Mouse (Mus musculus): ENCODE measurements around the gene Ccdc88a. TPM values are rescaled to one million over a fixed set of nuclear protein-coding genes. Genes with fewer than 3 reads are reported as not detected.

Ccdc88a gene
- polyA plus RNA-seq, 1 experiment from 2014 or later: 19.4 TPM

DNA sequence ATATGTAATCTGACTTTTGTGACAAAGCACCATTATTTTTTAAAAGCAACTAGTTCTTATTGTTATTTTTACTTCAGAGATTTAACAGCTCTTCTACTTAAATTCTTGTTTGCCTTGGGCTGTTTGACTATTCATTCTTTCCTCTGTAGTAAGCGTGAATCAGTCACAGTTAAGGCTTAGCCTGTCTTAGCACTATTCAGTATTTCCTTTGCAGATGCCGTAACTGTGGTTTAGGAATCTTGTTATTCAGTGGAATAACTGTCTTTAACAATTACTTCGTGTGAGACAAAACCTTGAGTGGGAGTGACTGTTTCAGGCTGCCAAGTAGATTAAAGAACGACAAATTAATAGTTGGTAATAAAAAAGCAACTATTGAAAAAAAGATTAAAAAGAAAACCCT, 16.5 kb downstream of the Ccdc88a start:
- ATAC-seq (ENCODE audit: insufficient number of reproducible peaks, insufficient read depth, low FRiP score, low read depth): no peak
- 74% methylated on average over 4 of the region's 4 CpGs for WGBS
- Histone ChIP-seq H3K9me3 (ENCODE audit: control insufficient read depth, low read length) (no peaks in the 10 kb centered on the region), H3K4me3 (ENCODE audit: control insufficient read depth in 1 of 2, insufficient read depth in 1 of 2, low read depth in 1 of 2, low read length in 2 of 2) (no peak overlapping the region), H3K36me3 (ENCODE audit: control insufficient read depth, insufficient read depth, low read length) (no peaks in the 10 kb centered on the region), H3K4me1 (ENCODE audit: control insufficient read depth in 2 of 2, insufficient read depth in 2 of 2, low read length in 2 of 2) (no peaks in the 10 kb centered on the region; a peak in 1 of 4 replicates), H3K27ac (replicated peaks in 1 of 2; ENCODE audit: control insufficient read depth in 1 of 2, insufficient read depth in 1 of 2, low read depth in 2 of 2, low read length in 2 of 2) (no peak overlapping the region), H3K9ac (ENCODE audit: low read length) (no peak overlapping the region), H3K27me3 (ENCODE audit: control insufficient read depth, insufficient read depth, low read length) (no peaks in the 10 kb centered on the region), H3K4me2 (ENCODE audit: low read length) (no peak overlapping the region)

DNA sequence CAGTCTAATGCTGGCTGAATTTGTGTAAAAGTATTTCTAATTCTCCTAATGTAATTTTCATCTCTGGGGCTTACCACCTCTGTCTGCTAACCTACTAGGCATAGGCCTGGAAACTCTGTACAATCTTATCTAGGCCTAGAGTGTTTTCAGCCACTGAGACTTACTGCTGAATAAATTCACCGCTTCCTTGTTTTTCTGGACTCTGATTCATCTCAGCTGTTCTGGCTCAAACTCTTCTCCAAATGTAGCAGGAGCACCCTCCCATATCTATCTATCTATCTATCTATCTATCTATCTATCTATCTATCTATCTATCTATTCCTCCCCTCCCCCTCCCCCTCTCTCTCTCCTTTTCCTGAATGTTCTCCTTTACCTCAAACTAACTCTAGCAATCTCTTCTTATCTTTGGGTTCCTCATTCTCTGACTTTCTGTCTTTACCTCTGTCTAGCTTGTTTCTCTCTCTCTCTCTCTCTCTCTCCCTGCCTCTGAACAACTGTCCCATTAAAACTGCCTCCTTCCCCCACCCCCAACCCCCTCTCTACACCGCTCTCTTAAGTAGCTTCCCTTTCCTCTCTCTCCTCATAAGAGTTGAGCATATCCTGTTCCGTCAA, 21.8 kb downstream of the Ccdc88a start:
- no peak overlapping the region for H3K9ac ChIP-seq (ENCODE audit: low read length)
- no peak overlapping the region for H3K4me3 ChIP-seq (ENCODE audit: control insufficient read depth in 1 of 2, insufficient read depth in 1 of 2, low read depth in 1 of 2, low read length in 2 of 2)
- no peaks in the 10 kb centered on the region; a peak in 1 of 4 replicates for H3K4me1 ChIP-seq (ENCODE audit: control insufficient read depth in 2 of 2, insufficient read depth in 2 of 2, low read length in 2 of 2)
- H3K4me2 ChIP-seq (ENCODE audit: low read length): no peak overlapping the region
- H3K27ac ChIP-seq (replicated peaks in 1 of 2; ENCODE audit: control insufficient read depth in 1 of 2, insufficient read depth in 1 of 2, low read depth in 2 of 2, low read length in 2 of 2): no peak overlapping the region
- no peaks in the 10 kb centered on the region for H3K9me3 ChIP-seq (ENCODE audit: control insufficient read depth, low read length)
- 73% methylated on average over 3 of the region's 3 CpGs for WGBS
- H3K27me3 ChIP-seq (ENCODE audit: control insufficient read depth, insufficient read depth, low read length): no peaks in the 10 kb centered on the region
- ATAC-seq (ENCODE audit: insufficient number of reproducible peaks, insufficient read depth, low FRiP score, low read depth): no peak
- peaks cover under 1% of the 10 kb centered on the region; the same call in 1 of the 2 replicates for H3K36me3 ChIP-seq (ENCODE audit: control insufficient read depth, insufficient read depth, low read length)

DNA sequence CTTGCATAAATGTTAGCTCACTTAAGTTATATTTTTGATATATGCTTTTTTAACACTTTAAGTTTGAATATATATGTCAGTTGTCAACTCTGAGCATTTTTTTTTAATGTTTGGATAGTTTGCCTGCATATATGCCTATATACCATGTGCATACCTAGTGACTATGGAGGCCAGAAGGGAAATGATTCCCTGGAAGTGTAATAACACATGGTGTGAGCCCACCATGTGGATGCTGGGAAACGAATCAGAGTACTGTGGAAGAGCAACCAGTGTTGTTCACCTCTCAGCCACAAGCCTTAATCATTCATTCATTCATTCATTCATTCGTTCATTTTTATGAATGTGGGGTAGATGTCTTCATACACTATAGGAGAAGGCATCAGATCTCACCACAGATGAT, 26.9 kb downstream of the Ccdc88a start:
- no peaks in the 10 kb centered on the region for H3K27me3 ChIP-seq (ENCODE audit: control insufficient read depth, insufficient read depth, low read length)
- no peak overlapping the region for H3K9ac ChIP-seq (ENCODE audit: low read length)
- peaks cover 8% of the 10 kb centered on the region; the same call in 1 of the 2 replicates for H3K36me3 ChIP-seq (ENCODE audit: control insufficient read depth, insufficient read depth, low read length)
- H3K9me3 ChIP-seq (ENCODE audit: control insufficient read depth, low read length): no peaks in the 10 kb centered on the region
- ATAC-seq (ENCODE audit: insufficient number of reproducible peaks, insufficient read depth, low FRiP score, low read depth): no peak
- H3K4me2 ChIP-seq (ENCODE audit: low read length): no peak overlapping the region
- no peak overlapping the region for H3K27ac ChIP-seq (replicated peaks in 1 of 2; ENCODE audit: control insufficient read depth in 1 of 2, insufficient read depth in 1 of 2, low read depth in 2 of 2, low read length in 2 of 2)
- no peaks in the 10 kb centered on the region for H3K4me1 ChIP-seq (ENCODE audit: control insufficient read depth in 2 of 2, insufficient read depth in 2 of 2, low read length in 2 of 2)
- 80% methylated on average over 2 of the region's 2 CpGs for WGBS
- H3K4me3 ChIP-seq (ENCODE audit: control insufficient read depth in 1 of 2, insufficient read depth in 1 of 2, low read depth in 1 of 2, low read length in 2 of 2): no peak overlapping the region

DNA sequence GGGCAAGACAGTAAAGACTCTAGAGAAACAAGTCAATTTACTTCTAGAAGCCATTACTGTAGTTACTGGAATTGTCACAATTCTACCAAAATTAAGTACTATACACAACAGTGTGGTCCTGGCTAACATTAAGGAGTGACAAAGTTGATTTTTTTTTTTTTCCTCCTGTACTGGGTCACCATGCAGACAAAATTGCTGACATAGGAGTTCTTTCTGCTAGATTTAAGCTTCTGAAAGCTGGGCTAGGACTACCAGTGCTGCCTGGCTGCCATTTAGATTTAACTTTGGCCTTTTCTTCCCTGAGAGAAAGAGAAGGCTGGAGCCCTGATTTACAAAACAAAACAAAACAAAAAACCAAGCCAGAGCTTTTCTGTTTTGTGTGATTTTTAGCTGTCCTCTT, 32.8 kb downstream of the Ccdc88a start:
- Histone ChIP-seq H3K4me3 (ENCODE audit: control insufficient read depth in 1 of 2, insufficient read depth in 1 of 2, low read depth in 1 of 2, low read length in 2 of 2) (no peak overlapping the region), H3K4me2 (ENCODE audit: low read length) (no peak overlapping the region), H3K4me1 (ENCODE audit: control insufficient read depth in 2 of 2, insufficient read depth in 2 of 2, low read length in 2 of 2) (no peaks in the 10 kb centered on the region), H3K36me3 (ENCODE audit: control insufficient read depth, insufficient read depth, low read length) (no peaks in the 10 kb centered on the region), H3K27me3 (ENCODE audit: control insufficient read depth, insufficient read depth, low read length) (no peaks in the 10 kb centered on the region), H3K9ac (ENCODE audit: low read length) (no peak overlapping the region), H3K27ac (replicated peaks in 1 of 2; ENCODE audit: control insufficient read depth in 1 of 2, insufficient read depth in 1 of 2, low read depth in 2 of 2, low read length in 2 of 2) (no peak overlapping the region), H3K9me3 (ENCODE audit: control insufficient read depth, low read length) (no peaks in the 10 kb centered on the region)
- no peak for ATAC-seq (ENCODE audit: insufficient number of reproducible peaks, insufficient read depth, low FRiP score, low read depth)

DNA sequence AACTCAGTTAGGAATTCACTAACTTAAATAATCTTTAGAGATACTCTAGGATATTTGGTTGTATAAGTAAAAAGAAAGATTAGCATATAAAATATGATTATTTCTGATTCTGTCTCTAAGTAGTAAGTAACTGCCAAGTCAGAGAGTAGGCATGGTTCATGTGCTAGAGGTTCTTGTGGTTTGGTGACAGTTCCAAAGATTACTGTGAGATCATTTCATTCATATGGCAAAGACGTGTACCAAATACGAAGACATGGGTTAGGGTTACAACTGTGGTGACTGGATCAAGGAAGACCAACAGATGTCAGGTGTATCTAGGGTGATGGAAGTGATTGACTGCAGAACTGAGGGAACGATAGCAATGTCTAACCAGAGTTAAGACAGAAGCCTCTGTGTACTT, 50.0 kb downstream of the Ccdc88a start:
- 84% methylated on average over 3 of the region's 3 CpGs for WGBS
- Histone ChIP-seq H3K9ac (ENCODE audit: low read length) (no peak overlapping the region), H3K27ac (replicated peaks in 1 of 2; ENCODE audit: control insufficient read depth in 1 of 2, insufficient read depth in 1 of 2, low read depth in 2 of 2, low read length in 2 of 2) (no peak overlapping the region), H3K4me2 (ENCODE audit: low read length) (no peak overlapping the region), H3K9me3 (ENCODE audit: control insufficient read depth, low read length) (no peaks in the 10 kb centered on the region), H3K27me3 (ENCODE audit: control insufficient read depth, insufficient read depth, low read length) (no peaks in the 10 kb centered on the region), H3K4me3 (ENCODE audit: control insufficient read depth in 1 of 2, insufficient read depth in 1 of 2, low read depth in 1 of 2, low read length in 2 of 2) (no peak overlapping the region), H3K4me1 (ENCODE audit: control insufficient read depth in 2 of 2, insufficient read depth in 2 of 2, low read length in 2 of 2) (no peaks in the 10 kb centered on the region), H3K36me3 (ENCODE audit: control insufficient read depth, insufficient read depth, low read length) (peaks cover 6% of the 10 kb centered on the region; the same call in 1 of the 2 replicates)
- ATAC-seq (ENCODE audit: insufficient number of reproducible peaks, insufficient read depth, low FRiP score, low read depth): no peak

DNA sequence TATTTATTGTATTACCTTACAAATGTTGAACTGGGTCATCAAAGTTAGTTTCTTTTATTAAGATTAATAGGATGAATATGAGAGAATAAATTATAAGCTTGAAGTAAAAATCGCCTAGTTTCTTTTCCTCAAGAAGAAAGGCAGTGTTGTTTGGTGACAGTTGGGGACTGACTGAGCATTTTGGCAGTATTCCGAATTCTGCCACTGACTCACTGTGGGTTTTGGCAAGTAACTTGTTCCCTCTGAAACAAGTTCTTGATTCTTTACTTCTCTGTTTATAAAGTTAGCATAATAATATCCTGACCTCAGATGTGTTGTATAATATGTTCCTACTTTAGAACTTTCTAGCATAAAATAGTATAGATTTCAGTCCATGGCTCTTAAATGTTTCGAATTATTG, 55.3 kb downstream of the Ccdc88a start:
- Histone ChIP-seq H3K4me1 (ENCODE audit: control insufficient read depth in 2 of 2, insufficient read depth in 2 of 2, low read length in 2 of 2) (no peaks in the 10 kb centered on the region), H3K9ac (ENCODE audit: low read length) (no peak overlapping the region), H3K9me3 (ENCODE audit: control insufficient read depth, low read length) (no peaks in the 10 kb centered on the region), H3K27me3 (ENCODE audit: control insufficient read depth, insufficient read depth, low read length) (no peaks in the 10 kb centered on the region), H3K4me2 (ENCODE audit: low read length) (no peak overlapping the region), H3K4me3 (ENCODE audit: control insufficient read depth in 1 of 2, insufficient read depth in 1 of 2, low read depth in 1 of 2, low read length in 2 of 2) (no peak overlapping the region), H3K27ac (replicated peaks in 1 of 2; ENCODE audit: control insufficient read depth in 1 of 2, insufficient read depth in 1 of 2, low read depth in 2 of 2, low read length in 2 of 2) (no peak overlapping the region), H3K36me3 (ENCODE audit: control insufficient read depth, insufficient read depth, low read length) (peaks cover 21% of the 10 kb centered on the region)
- WGBS: 78% methylated on average over 3 of the region's 3 CpGs
- no peak for ATAC-seq (ENCODE audit: insufficient number of reproducible peaks, insufficient read depth, low FRiP score, low read depth)

DNA sequence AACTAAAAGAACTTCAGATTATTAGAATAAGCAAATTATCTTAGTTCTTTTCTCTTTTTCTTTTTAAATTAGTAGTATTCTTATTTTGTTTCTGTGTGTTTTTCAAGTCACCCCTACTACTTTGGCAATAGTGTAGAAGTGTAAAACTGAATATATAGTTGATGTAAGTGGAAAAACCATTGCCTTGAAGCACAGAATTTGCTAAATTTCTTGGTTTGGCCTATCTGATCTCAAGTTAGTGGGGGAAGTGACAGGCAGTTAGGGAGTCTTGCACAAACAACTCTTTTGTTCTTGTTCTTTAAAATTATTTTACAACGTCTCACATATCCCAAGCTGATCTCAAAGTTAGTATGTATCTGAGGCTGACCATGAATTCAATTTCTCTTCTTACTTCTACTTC, 57.6 kb downstream of the Ccdc88a start:
- Histone ChIP-seq H3K4me1 (ENCODE audit: control insufficient read depth in 2 of 2, insufficient read depth in 2 of 2, low read length in 2 of 2) (no peaks in the 10 kb centered on the region), H3K36me3 (ENCODE audit: control insufficient read depth, insufficient read depth, low read length) (peaks cover 15% of the 10 kb centered on the region), H3K9me3 (ENCODE audit: control insufficient read depth, low read length) (no peaks in the 10 kb centered on the region), H3K4me2 (ENCODE audit: low read length) (no peak overlapping the region), H3K4me3 (ENCODE audit: control insufficient read depth in 1 of 2, insufficient read depth in 1 of 2, low read depth in 1 of 2, low read length in 2 of 2) (no peak overlapping the region), H3K9ac (ENCODE audit: low read length) (no peak overlapping the region), H3K27me3 (ENCODE audit: control insufficient read depth, insufficient read depth, low read length) (no peaks in the 10 kb centered on the region), H3K27ac (replicated peaks in 1 of 2; ENCODE audit: control insufficient read depth in 1 of 2, insufficient read depth in 1 of 2, low read depth in 2 of 2, low read length in 2 of 2) (no peak overlapping the region)
- no peak for ATAC-seq (ENCODE audit: insufficient number of reproducible peaks, insufficient read depth, low FRiP score, low read depth)
- WGBS: 90% methylated on average over 1 of the region's 1 CpGs

DNA sequence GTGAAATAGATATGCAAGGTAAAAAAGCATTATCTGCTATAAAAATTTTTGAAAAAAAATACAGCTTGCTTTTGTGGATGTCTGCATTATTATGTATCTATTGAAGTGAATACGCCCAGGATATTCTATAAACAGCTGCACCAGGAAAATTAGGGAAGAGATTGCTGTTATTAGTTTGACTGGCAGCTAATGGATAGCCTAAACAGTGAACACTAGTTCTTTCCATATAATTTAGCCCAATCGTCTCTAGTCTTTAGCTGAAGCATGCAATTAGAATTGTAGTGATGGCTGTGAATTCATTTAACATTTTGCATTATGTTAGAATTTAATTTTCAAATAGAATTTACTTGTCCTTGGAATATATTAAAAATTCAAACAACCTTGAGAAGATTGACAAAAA, 75.3 kb downstream of the Ccdc88a start:
- 86% methylated on average over 2 of the region's 2 CpGs for WGBS
- no peak overlapping the region for H3K4me2 ChIP-seq (ENCODE audit: low read length)
- no peaks in the 10 kb centered on the region for H3K9me3 ChIP-seq (ENCODE audit: control insufficient read depth, low read length)
- ATAC-seq (ENCODE audit: insufficient number of reproducible peaks, insufficient read depth, low FRiP score, low read depth): no peak
- no peak overlapping the region for H3K9ac ChIP-seq (ENCODE audit: low read length)
- H3K27ac ChIP-seq (replicated peaks in 1 of 2; ENCODE audit: control insufficient read depth in 1 of 2, insufficient read depth in 1 of 2, low read depth in 2 of 2, low read length in 2 of 2): no peak overlapping the region
- no peaks in the 10 kb centered on the region for H3K27me3 ChIP-seq (ENCODE audit: control insufficient read depth, insufficient read depth, low read length)
- H3K4me1 ChIP-seq (ENCODE audit: control insufficient read depth in 2 of 2, insufficient read depth in 2 of 2, low read length in 2 of 2): no peaks in the 10 kb centered on the region
- H3K36me3 ChIP-seq (ENCODE audit: control insufficient read depth, insufficient read depth, low read length): peaks cover 21% of the 10 kb centered on the region
- no peak overlapping the region for H3K4me3 ChIP-seq (ENCODE audit: control insufficient read depth in 1 of 2, insufficient read depth in 1 of 2, low read depth in 1 of 2, low read length in 2 of 2)
